Mouse (Mus musculus): ENCODE measurements around the gene Wdtc1.

- TF ChIP-seq CTCF (IDR thresholded peaks at IDR 0.05) (no peak), POLR2A (IDR thresholded peaks at IDR 0.05; ENCODE audit: insufficient read depth, low read depth, low read length) (no peak), EP300 (IDR thresholded peaks at IDR 0.05; ENCODE audit: insufficient read depth, low read depth, low read length) (no peak)
These were observed 88.0 kb downstream of the Wdtc1 start for GRCm38 (mm10) chr4:133265297-133265696.

Measured in heart, adult 2 months (tissue).